Mouse (Mus musculus) embryonic facial prominence, embryonic 10.5 days (tissue): ENCODE data around the gene 1700024P04Rik. TPM values are rescaled to one million over a fixed set of nuclear protein-coding genes. Genes with fewer than 3 reads are reported as not detected.

Experiments used
- DNase-seq: peaks from one replicate; pipeline ENCODE4 v3.0.0-alpha.2; 2017; ENCODE audit warnings: low spot score
- H3K27ac ChIP-seq: fragments of 300-500 bp; sonication (generic); replicated peaks from 2 replicates; pipeline ENCODE4 v1.5.1; 2016; ENCODE audit warnings: mild to moderate bottlenecking
- H3K27me3 ChIP-seq: fragments of 300-500 bp; sonication (generic); replicated peaks from 2 replicates; pipeline ENCODE4 v1.6.1; 2016; ENCODE audit warnings: low read depth, mild to moderate bottlenecking; ENCODE audit not compliant: poor library complexity, severe bottlenecking
- H3K36me3 ChIP-seq: fragments of 300-500 bp; sonication (generic); replicated peaks from 2 replicates; pipeline ENCODE4 v1.6.1; 2016; ENCODE audit warnings: mild to moderate bottlenecking, moderate library complexity
- H3K4me1 ChIP-seq: fragments of 300-500 bp; sonication (generic); 2 replicates; pipeline ENCODE4 v1.6.1; 2016
- H3K4me3 ChIP-seq: fragments of 300-500 bp; sonication (generic); 2 replicates; pipeline ENCODE4 v1.5.1; 2016; ENCODE audit warnings: mild to moderate bottlenecking, moderate library complexity
- H3K9me3 ChIP-seq: fragments of 300-500 bp; sonication (generic); 2 replicates; pipeline ENCODE4 v1.6.1; 2016; ENCODE audit warnings: mild to moderate bottlenecking
- WGBS: fragments of 180-500 bp; shearing (Covaris S2); methylation state at CpG from one replicate; pipeline ENCODE4 v1.1.7; 2016; 5-methylcytosine and 5-hydroxymethylcytosine counted together
- polyA plus RNA-seq: library from polyadenylated mRNA; unstranded; fragments of >200 nt; fragmentation: Nextera tagmentation; extraction: Ambion mirVana; gene quantifications from 2 replicates; pipeline ENCODE4 v1.2.1, GENCODE M21; 2016

The 1700024P04Rik gene
- polyA plus RNA-seq, 1 experiment from 2014 or later, result not detected

GRCm38 (mm10) chr13:98955676-98956075 lies 28.7 kb downstream of the 1700024P04Rik start:
- Histone ChIP-seq H3K27ac (no peak overlapping the region), H3K27me3 (no peaks in the 10 kb centered on the region), H3K36me3 (no peaks in the 10 kb centered on the region), H3K4me3 (no peak overlapping the region), H3K9me3 (no peaks in the 10 kb centered on the region), H3K4me1 (peaks cover 7% of the 10 kb centered on the region; the same call in 1 of the 2 replicates)
- DNase-seq, result no peak
- WGBS, result 59% methylated on average over 6 of the region's 6 CpGs

GRCm38 (mm10) chr13:98955226-98955625 lies 29.1 kb downstream of the 1700024P04Rik start:
- Histone ChIP-seq H3K4me1 (peaks cover 7% of the 10 kb centered on the region; the same call in 1 of the 2 replicates), H3K9me3 (no peaks in the 10 kb centered on the region)
- WGBS, result 68% methylated on average over 5 of the region's 5 CpGs

GRCm38 (mm10) chr13:98953830-98954229 lies 30.5 kb downstream of the 1700024P04Rik start:
- no peak for DNase-seq
- no peaks in the 10 kb centered on the region for H3K9me3 ChIP-seq
- no peak overlapping the region for H3K27ac ChIP-seq
- WGBS, result 88% methylated on average over 5 of the region's 5 CpGs
- no peaks in the 10 kb centered on the region for H3K36me3 ChIP-seq
- H3K27me3 ChIP-seq, result no peaks in the 10 kb centered on the region
- H3K4me3 ChIP-seq, result no peak overlapping the region
- peaks cover 7% of the 10 kb centered on the region; the same call in 1 of the 2 replicates for H3K4me1 ChIP-seq

More at GRCm38 (mm10) chr13:98955226-98955625, 29.1 kb downstream of the 1700024P04Rik start:
- no peaks in the 10 kb centered on the region for H3K27me3 ChIP-seq
- no peak for DNase-seq
- H3K27ac ChIP-seq, result no peak overlapping the region
- H3K4me3 ChIP-seq, result no peak overlapping the region
- no peaks in the 10 kb centered on the region for H3K36me3 ChIP-seq

GRCm38 (mm10) chr13:98951951-98952350 lies 32.4 kb downstream of the 1700024P04Rik start:
- no peak for DNase-seq
- H3K4me1 ChIP-seq, result peaks cover 10% of the 10 kb centered on the region
- H3K27me3 ChIP-seq, result no peaks in the 10 kb centered on the region
- H3K9me3 ChIP-seq, result no peaks in the 10 kb centered on the region
- H3K4me3 ChIP-seq, result no peak overlapping the region
- H3K36me3 ChIP-seq, result no peaks in the 10 kb centered on the region
- H3K27ac ChIP-seq, result no peak overlapping the region
- WGBS, result 83% methylated on average over 7 of the region's 7 CpGs

GRCm38 (mm10) chr13:98948146-98948545 lies 36.2 kb downstream of the 1700024P04Rik start:
- no peak for DNase-seq
- no peak overlapping the region for H3K27ac ChIP-seq
- no peak overlapping the region for H3K4me3 ChIP-seq
- H3K36me3 ChIP-seq, result no peaks in the 10 kb centered on the region
- no peaks in the 10 kb centered on the region for H3K27me3 ChIP-seq
- WGBS, result 62% methylated on average over 4 of the region's 4 CpGs
- H3K4me1 ChIP-seq, result peaks cover 7% of the 10 kb centered on the region
- H3K9me3 ChIP-seq, result no peaks in the 10 kb centered on the region

GRCm38 (mm10) chr13:98946434-98946833 lies 37.9 kb downstream of the 1700024P04Rik start:
- Histone ChIP-seq H3K27me3 (no peaks in the 10 kb centered on the region), H3K4me3 (no peak overlapping the region), H3K4me1 (peaks cover 9% of the 10 kb centered on the region), H3K9me3 (no peaks in the 10 kb centered on the region), H3K27ac (no peak overlapping the region), H3K36me3 (no peaks in the 10 kb centered on the region)
- WGBS, result 90% methylated on average over 7 of the region's 7 CpGs
- DNase-seq, result no peak

GRCm38 (mm10) chr13:98945908-98946307 lies 38.5 kb downstream of the 1700024P04Rik start:
- Histone ChIP-seq H3K4me3 (no peak overlapping the region), H3K36me3 (no peaks in the 10 kb centered on the region), H3K9me3 (no peaks in the 10 kb centered on the region), H3K27ac (no peak overlapping the region), H3K27me3 (no peaks in the 10 kb centered on the region), H3K4me1 (peaks cover 9% of the 10 kb centered on the region)
- no peak for DNase-seq
- WGBS, result 57% methylated on average over 3 of the region's 3 CpGs

- no peaks in the 10 kb centered on the region for H3K27me3 ChIP-seq
- no peak overlapping the region for H3K27ac ChIP-seq
- 92% methylated on average over 4 of the region's 4 CpGs for WGBS
- H3K4me1 ChIP-seq, result peaks cover 9% of the 10 kb centered on the region
- DNase-seq, result no peak
- no peaks in the 10 kb centered on the region for H3K9me3 ChIP-seq
- no peaks in the 10 kb centered on the region for H3K36me3 ChIP-seq
- no peak overlapping the region for H3K4me3 ChIP-seq
These were observed 39.0 kb downstream of the 1700024P04Rik start for GRCm38 (mm10) chr13:98945381-98945780.

- 80% methylated on average over 7 of the region's 7 CpGs for WGBS
- no peaks in the 10 kb centered on the region for H3K27me3 ChIP-seq
- H3K36me3 ChIP-seq, result no peaks in the 10 kb centered on the region
These were observed 39.7 kb downstream of the 1700024P04Rik start for GRCm38 (mm10) chr13:98944620-98945081.

GRCm38 (mm10) chr13:98942360-98942759 lies 42.0 kb downstream of the 1700024P04Rik start:
- 62% methylated on average over 6 of the region's 6 CpGs for WGBS
- no peak for DNase-seq
- no peaks in the 10 kb centered on the region for H3K27me3 ChIP-seq
- peaks cover 7% of the 10 kb centered on the region for H3K4me1 ChIP-seq
- no peaks in the 10 kb centered on the region for H3K9me3 ChIP-seq
- H3K4me3 ChIP-seq, result no peak overlapping the region
- no peaks in the 10 kb centered on the region for H3K36me3 ChIP-seq
- H3K27ac ChIP-seq, result no peak overlapping the region

More at GRCm38 (mm10) chr13:98944620-98945081, 39.7 kb downstream of the 1700024P04Rik start:
- no peak for DNase-seq
- Histone ChIP-seq H3K4me1 (peaks cover 9% of the 10 kb centered on the region), H3K9me3 (no peaks in the 10 kb centered on the region), H3K27ac (no peak overlapping the region), H3K4me3 (no peak overlapping the region)

- Histone ChIP-seq H3K36me3 (no peaks in the 10 kb centered on the region), H3K4me1 (peaks cover 7% of the 10 kb centered on the region), H3K4me3 (no peak overlapping the region), H3K9me3 (no peaks in the 10 kb centered on the region), H3K27me3 (no peaks in the 10 kb centered on the region), H3K27ac (no peak overlapping the region)
- no peak for DNase-seq
- 86% methylated on average over 7 of the region's 7 CpGs for WGBS
These were observed 42.5 kb downstream of the 1700024P04Rik start for GRCm38 (mm10) chr13:98941829-98942343.

GRCm38 (mm10) chr13:98937108-98937507 lies 47.3 kb downstream of the 1700024P04Rik start:
- WGBS, result 88% methylated on average over 6 of the region's 6 CpGs
- no peak overlapping the region for H3K27ac ChIP-seq
- DNase-seq, result no peak
- H3K4me3 ChIP-seq, result no peak overlapping the region
- no peaks in the 10 kb centered on the region for H3K36me3 ChIP-seq
- no peaks in the 10 kb centered on the region for H3K27me3 ChIP-seq
- H3K4me1 ChIP-seq, result no peaks in the 10 kb centered on the region
- H3K9me3 ChIP-seq, result no peaks in the 10 kb centered on the region
